Mouse (Mus musculus) testis, adult 2 months (tissue): ENCODE measurements around the gene Vwa8.

ENCODE experiments used
- CTCF ChIP-seq: fragments of 200-500 bp; IDR thresholded peaks from 2 replicates; pipeline ENCODE4 v1.5.1; 2012; ENCODE audit warnings: low read depth, mild to moderate bottlenecking, inconsistent platforms, low read length, moderate library complexity; ENCODE audit not compliant: control insufficient read depth, insufficient read depth, insufficient replicate concordance
- POLR2A ChIP-seq: fragments of 200-500 bp; IDR thresholded peaks from 2 replicates; pipeline ENCODE4 v1.6.1; 2012; ENCODE audit warnings: low read depth, mild to moderate bottlenecking, inconsistent platforms, low read length, moderate library complexity; ENCODE audit not compliant: control insufficient read depth

GRCm38 (mm10) chr14:79204866-79205265 lies 356.0 kb downstream of the Vwa8 start:
- TF ChIP-seq CTCF (no peak), POLR2A (no peak)
